Mouse (Mus musculus) cerebellum, postnatal 4 days (tissue): ENCODE measurements around the gene Krtap19-3.
A peak's percentile ranks its signal among the peaks of the same experiment; 100 is the strongest.

Experiments
- DNase-seq, 2 experiments: peaks; one replicate each; pipeline ENCODE4 v3.0.0; 2022; ENCODE audit warnings: low spot score in 2 of 2, mixed read lengths in 1 of 2

Krtap19-3 gene

GRCm38 (mm10) chr16:88877938-88878337, at the start of gene Krtap19-3:
Krtap19-3 (minus strand) TSS chr16:88878038.
- no peak for DNase-seq

GRCm38 (mm10) chr16:88896357-88896756, 18.5 kb upstream of the Krtap19-3 start, which contains the start of gene Krtap19-5:
Krtap19-5 (minus strand) TSS chr16:88896457.
- DNase-seq: no peak

- no peak for DNase-seq
Observed at GRCm38 (mm10) chr16:88886870-88887269, 9.0 kb upstream of the Krtap19-3 start.

- DNase-seq: no peak
Observed at GRCm38 (mm10) chr16:88884989-88885388, 7.2 kb upstream of the Krtap19-3 start, which contains the start of gene Krtap19-4. Krtap19-4 (minus strand) TSS chr16:88885089.

DNA sequence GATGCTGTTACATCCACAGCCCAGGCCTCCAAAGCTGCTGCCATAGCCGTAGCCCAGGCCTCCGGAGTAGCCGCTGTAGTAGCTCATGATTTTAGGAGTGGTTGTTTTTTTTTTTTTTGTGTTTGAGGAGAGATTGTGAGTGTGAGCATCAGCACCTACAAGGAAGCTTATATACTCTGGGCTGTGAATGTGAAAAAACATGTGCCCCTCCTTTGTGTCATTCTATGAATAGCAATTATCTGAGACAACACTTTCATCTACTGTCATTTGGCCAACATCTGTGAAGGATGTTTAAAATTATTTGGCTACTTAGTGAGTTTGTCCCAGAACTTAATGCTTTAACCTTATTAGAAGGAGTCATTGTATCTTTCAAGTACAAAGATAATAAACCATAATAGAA, 3.7 kb downstream of the Krtap19-3 start, which contains the start of gene Krtap19-2:
TSS of gene Krtap19-2 (minus strand) at position 101 of the 400 bp plus-strand sequence.
- DNase-seq: no peak

DNA sequence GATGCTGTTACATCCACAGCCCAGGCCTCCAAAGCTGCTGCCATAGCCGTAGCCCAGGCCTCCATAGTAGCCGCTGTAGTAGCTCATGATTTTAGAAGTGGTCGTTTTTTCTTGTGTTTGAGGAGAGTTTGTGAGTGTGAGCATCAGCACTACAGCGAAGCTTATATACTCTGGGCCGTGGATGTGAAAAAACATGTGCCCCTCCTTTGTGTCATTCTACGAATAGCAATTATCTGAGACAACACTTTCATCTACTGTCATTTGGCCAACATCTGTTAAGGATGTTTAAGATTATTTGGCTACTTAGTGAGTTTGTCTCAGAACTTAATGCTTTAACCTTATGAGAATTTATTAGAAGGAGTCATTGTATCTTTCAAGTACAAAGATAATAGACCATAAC, 8.5 kb downstream of the Krtap19-3 start, which contains the start of gene Krtap19-1:
TSS of gene Krtap19-1 (minus strand) at position 101 of the 400 bp plus-strand sequence.
- no peak for DNase-seq

GRCm38 (mm10) chr16:88864887-88865407, 12.9 kb downstream of the Krtap19-3 start:
- no peak for DNase-seq

DNA sequence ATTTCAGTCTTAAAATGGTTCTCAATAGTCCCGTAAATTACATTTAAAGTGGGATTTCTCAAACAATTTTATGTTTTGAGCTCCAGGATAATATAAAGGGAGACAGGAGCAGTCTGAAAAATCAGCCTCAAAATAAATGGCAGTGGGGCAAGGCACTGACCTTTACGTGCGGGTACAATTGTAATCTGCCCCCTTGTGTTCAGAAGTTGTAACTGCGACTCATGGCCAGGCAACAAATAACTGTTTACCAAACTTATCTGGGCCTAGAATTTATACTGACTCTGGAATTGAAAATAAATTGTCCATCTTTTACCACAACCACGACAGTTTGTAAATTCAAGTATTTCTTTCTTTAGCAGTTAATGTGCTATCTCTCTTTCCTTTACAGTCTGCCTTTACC, 26.4 kb downstream of the Krtap19-3 start:
- peak in 1 of 2 experiments; percentile 38 for DNase-seq

- DNase-seq: no peak
Observed at GRCm38 (mm10) chr16:88848558-88848957, 29.3 kb downstream of the Krtap19-3 start.

- DNase-seq: no peak
Observed at GRCm38 (mm10) chr16:88847363-88847762, 30.5 kb downstream of the Krtap19-3 start.
